Mouse (Mus musculus) telencephalon, adult 2 months (tissue): ENCODE measurements around the gene Fcamr.

Experiments
- DNase-seq: peaks from one replicate; pipeline ENCODE4 v3.0.0-alpha.2; 2011; ENCODE audit warnings: low read depth, low spot score

Fcamr gene

DNA sequence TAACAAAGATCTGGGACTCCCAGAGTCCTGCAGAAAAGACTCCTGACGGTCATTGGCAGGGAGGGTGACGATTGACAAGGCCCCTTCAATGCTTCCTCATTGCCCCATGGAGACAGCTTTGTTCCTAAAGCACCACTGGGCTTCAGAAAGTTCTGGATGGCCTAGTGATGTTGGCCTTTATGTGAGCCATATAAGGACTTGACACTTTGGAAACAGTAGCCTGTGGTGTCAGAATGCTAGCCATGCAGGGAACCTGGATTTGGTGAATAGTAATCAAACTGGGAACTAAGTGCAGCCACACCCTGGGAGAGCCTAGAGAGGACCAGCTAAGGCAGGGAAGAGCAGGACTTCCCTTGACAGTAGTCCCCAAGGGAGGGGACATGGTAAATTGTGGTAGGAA is 809 bp downstream of the Fcamr start:
- no peak for DNase-seq

DNA sequence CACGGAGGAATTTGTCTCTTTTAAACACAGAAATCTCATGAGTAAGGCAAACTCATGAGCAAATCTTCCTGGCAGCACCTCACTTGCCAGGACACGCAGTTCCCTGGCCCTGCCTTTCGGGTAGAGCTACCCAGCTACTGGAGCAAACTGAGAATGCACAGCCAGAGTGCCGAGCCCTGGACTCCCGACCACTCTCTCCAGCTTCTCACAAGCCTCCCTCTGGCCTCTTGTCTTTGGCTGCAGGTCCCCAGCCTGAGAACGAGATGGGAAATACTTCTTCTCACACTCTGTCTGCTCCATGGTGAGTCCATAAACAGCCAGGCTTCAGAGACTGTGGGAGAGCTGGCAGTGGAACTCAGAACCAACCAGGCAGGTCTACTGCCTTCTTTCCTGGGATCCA is 2.3 kb downstream of the Fcamr start:
- no peak for DNase-seq

DNA sequence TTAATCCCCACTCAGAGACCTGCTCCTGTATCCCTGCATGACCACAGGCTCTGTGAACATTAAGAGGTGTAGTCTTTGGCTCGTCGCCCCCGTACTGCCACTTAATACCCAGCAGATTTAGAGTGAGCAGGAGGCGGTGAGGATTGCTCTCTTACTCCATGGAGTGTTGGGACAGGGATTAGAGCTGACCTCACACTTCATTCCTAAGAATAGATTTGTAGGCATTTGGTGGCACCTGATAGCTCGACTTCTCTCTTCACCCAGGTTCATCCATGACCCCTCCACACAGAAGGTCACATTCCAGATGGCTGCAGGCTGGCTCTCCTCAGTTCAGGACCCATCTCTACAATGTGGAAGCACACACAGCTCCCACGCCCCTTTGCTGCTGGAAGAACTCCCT is 3.6 kb downstream of the Fcamr start:
- no peak for DNase-seq

GRCm38 (mm10) chr1:130810906-130811305 is 10.2 kb downstream of the Fcamr start:
- DNase-seq: no peak

GRCm38 (mm10) chr1:130811316-130811715 is 10.6 kb downstream of the Fcamr start:
- no peak for DNase-seq

GRCm38 (mm10) chr1:130819737-130820136 is 19.0 kb downstream of the Fcamr start:
- no peak for DNase-seq

GRCm38 (mm10) chr1:130820316-130821148 is 19.8 kb downstream of the Fcamr start:
- DNase-seq: no peak

- no peak for DNase-seq
Measured at GRCm38 (mm10) chr1:130821149-130821471, 20.4 kb downstream of the Fcamr start.

- no peak for DNase-seq
Measured at GRCm38 (mm10) chr1:130821911-130822625, 21.4 kb downstream of the Fcamr start.

DNA sequence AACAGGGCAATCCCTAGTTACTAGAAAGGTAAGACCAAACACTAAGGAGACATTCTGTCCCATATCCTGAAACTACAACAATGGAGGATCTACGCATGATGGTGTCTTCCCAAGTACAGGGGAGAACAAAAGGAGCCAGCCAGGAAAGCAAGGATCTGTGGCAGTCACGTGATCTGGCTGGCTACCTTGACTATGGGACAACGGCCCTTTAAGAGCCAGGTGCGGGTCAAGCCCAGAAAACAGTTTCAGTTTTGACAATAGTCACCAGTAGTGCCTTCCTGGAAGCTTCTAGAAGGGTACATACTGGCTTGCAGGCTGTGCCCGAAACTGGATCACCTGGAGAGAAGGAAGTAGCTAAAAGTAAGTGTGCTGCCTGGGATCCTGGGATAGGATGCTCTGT is 25.7 kb downstream of the Fcamr start, which contains the start of gene Pigr:
Gene Pigr (plus strand): TSS at position 237 of the 400 bp plus-strand sequence.
- no peak for DNase-seq

GRCm38 (mm10) chr1:130828656-130829055 is 28.0 kb downstream of the Fcamr start:
- DNase-seq: no peak

DNA sequence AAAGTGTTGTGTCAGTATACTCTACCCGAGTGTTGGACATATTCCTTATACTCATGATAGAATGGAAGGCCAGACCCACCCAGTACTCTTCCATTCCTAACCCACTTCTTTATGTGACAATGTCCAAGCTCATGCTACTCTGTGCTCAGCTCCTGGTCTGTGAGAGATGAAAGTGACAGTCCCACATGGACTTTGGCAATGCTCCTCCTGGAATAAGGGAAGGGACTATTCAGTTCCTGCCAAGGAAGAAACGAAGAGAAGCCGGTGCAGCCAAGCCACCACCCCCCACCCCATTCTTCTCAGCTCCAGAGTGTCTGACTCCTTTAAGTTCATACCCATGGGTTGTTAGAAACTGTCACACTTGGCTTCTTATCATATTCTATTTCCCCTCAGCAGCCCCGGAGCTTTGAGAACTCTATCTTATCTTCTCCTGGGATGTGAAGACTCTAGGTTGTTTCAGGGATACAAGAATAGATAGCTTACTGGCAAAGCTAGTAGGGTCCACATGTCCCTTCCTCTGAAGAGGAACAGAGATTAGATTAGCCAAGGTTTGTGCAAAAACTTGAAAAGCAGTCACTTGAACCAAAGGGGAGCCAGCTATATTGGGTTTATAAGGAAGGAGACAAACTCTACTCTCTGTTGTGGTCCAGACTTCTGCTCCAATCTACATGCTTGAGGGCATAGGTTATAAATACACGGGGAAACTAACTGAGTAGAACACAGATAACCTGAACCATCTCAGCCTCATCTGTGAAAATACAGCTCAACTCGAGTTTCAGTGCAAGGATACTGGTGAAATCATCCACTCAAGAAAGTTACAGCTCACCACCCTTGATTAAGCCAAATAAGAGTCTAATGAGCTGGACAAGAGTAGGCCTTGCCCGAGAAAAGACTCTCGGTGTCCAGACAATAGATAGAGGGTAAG is 29.5 kb downstream of the Fcamr start:
- no peak for DNase-seq

- DNase-seq: no peak
Measured at GRCm38 (mm10) chr1:130832230-130833149, 31.8 kb downstream of the Fcamr start.

GRCm38 (mm10) chr1:130835161-130835936 is 34.6 kb downstream of the Fcamr start:
- peak; percentile 65 for DNase-seq

GRCm38 (mm10) chr1:130838288-130838687 is 37.6 kb downstream of the Fcamr start:
- DNase-seq: no peak

DNA sequence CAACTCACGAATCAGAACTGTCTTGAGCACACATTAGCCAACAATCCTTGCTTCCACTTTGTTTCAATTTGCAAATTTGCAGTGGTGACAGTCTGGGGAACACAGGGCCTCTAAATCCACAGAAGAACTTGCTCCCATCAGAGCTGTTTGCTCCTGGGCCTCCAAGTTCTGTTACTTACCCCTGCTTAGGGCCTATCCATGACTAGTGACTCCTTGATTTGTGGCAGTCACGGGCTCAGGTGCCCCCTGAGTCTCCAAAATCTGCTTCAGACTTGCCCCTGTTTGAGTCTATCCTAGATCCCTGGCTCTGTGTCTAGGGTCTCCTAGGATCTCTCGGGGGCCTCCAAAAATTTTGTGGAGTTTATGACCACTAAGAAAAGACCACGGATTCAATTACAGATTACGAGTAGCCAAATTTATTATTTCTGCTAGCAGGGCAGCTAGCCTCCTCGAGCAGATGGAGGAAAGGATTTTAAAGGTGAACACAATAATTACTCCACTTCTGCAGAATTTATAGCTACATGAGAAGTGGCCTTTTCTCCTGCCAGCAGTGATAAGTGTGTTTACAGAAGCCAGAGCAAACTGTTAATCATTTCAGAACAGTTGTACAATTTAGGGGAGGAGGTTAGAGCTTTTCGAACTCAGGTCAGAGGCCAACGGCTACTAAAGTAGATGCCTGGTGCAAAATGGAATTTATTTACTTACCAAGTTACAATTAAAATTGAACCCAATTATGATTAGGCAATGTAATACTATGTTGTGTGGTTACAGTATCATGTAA is 40.1 kb downstream of the Fcamr start:
- no peak for DNase-seq

DNA sequence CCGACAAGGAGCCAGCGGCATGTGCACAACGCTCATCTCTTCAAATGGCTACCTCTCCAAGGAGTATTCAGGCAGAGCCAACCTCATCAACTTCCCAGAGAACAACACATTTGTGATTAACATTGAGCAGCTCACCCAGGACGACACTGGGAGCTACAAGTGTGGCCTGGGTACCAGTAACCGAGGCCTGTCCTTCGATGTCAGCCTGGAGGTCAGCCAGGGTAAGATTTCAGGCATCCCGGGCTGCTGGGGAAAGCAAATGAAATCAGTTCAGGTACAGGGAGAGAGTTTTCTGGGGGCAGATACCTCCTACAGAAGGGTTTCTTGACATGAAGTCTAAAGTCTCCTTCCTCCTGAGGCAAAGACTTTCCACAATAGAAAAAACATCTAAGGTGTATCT is 40.9 kb downstream of the Fcamr start:
- DNase-seq: no peak

- DNase-seq: no peak
Measured at GRCm38 (mm10) chr1:130844516-130844915, 43.8 kb downstream of the Fcamr start.

- peak; percentile 41 for DNase-seq
Measured at GRCm38 (mm10) chr1:130849530-130850214, 49.0 kb downstream of the Fcamr start.
